Mouse (Mus musculus) spleen, adult 12 weeks (tissue): ENCODE results near the gene Arhgap19.

Experiments
- DNase-seq: peaks from one replicate; pipeline ENCODE4 v3.0.0; 2022; ENCODE audit warnings: low spot score

The Arhgap19 gene

DNA sequence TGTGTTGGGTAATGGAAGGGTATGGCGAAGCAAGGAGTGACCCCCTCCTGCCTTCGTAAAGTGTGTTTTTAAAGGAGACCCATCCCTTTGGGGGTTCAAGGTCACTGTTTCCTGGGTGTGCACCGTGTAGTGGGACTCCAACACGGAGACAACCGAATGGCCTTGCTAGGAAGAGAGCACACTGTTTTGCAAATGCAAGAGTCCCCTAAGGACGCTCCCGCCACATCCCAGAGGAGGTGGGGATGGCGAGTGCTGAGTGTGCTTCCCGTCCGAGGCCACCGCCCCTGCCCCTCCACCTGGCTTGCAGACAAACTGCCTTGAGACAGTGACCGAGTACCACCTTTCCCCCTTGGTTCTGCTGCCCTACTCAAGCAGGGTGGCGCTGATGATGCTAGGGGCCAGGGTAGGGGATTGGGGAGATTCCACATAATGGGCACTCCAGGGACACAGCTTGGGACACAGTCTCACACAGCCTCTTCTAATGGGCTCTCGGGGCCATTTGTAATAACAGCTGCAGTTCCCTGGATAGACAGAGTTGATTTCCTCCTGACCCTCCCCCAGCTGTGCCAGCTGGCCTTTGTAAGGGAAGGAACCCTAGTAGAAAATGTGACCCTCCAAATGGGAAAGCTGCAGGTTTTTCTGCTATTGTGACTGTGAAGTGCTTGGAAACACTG is 30.0 kb upstream of the Arhgap19 start:
- DNase-seq, result no peak

DNA sequence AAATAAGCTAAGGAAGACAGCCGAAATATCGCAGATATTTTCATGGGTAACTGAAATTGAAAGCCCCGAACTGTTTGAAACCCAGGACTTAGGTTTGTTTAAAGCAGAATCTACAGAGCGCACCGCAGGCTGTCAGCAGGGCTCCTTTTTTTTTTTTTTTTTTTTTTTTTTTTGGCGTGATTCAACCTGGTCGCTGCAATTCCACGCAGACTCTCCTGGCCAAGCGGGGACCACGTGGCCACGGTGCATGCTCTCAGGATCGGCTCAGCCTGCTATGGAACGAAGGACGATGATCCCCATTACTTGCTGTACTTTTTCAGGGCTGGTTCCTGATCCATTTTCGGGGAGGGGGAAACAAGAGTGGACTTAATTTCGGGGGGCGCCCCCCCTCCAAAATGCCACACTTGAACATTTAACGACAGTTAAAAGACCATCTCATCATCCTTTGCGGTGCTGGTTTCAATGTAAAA is 29.3 kb upstream of the Arhgap19 start:
- no peak for DNase-seq

- peak; percentile 48 for DNase-seq
These were observed 28.5 kb upstream of the Arhgap19 start for GRCm38 (mm10) chr19:41830106-41831031.

DNA sequence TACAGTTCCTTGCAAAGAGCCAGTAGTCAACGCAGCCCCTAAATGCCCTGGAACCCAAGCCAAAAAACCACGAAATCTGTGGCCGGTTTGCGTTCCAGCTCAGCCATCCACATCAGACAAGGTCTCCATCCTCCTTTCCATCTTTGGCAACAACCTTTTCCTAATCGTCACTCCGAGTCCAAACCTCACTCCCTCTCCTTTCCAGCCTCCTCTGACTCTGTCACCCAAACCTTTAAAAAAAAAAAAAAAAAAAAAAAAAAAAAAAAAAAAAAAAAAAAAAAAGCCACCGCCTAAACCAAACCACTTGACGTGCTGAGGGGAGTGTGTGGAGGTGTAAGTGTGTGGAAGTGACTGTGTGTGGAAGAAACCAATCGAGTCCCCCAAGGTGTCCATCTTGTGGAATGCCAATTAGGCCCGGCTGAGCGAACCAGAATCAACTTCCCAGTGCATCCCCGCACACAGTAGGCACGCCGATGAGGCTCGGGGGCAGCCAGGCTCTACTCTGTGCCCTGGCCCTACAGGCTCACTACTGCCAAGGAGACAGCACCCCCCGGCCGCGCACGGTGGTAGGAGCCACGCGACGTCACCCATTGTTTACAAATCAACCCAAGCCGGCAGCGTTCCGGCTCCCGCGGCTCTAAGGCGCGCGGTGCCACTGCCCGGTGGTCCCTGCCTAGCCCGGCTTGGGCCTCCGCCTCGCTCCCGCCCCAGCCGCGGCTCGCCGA is 27.7 kb upstream of the Arhgap19 start, which contains the start of gene Frat1:
TSS of gene Frat1 (plus strand) at position 590 of the 725 bp plus-strand sequence.
- peak; percentile 89 for DNase-seq

GRCm38 (mm10) chr19:41828941-41829340 is 27.1 kb upstream of the Arhgap19 start:
- no peak for DNase-seq

DNA sequence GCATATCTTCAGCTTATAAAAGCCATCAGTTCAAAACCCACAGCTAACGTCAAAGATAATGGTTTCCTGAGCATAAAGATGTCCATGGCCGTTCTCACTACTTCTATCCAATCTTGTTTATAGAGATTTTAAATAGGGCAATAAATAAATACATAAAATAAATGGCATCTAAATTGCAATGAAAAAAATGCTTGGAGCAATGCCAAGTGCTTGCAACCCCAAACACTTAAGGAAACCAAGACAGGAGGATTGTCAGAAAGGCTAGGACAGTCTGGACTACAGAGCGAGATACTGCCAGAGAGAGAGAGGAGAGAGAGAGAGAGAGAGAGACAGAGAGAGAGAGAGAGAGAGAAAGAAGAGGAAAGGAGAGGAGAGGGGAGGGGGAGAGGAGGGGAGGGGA is 24.7 kb upstream of the Arhgap19 start:
- DNase-seq, result no peak

DNA sequence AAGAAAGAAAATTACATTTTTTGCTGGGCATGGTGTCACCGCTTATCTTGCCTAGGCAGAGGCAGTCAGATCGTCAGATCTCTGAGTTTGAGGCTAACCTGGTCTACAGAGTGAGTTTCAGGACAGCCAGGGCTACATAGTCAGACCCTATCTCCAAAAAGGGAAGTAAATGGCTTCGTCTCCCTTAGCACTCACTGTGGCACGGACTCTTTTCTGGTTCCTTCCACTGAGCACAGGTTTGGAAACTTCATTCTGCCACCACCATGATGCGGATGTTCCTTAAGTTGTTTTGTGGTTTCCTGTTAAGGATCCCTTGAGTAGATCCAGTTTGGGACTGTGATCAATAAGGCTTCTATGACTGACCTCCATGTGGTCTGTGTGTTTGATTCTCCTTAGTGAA is 23.1 kb upstream of the Arhgap19 start:
- DNase-seq, result no peak

DNA sequence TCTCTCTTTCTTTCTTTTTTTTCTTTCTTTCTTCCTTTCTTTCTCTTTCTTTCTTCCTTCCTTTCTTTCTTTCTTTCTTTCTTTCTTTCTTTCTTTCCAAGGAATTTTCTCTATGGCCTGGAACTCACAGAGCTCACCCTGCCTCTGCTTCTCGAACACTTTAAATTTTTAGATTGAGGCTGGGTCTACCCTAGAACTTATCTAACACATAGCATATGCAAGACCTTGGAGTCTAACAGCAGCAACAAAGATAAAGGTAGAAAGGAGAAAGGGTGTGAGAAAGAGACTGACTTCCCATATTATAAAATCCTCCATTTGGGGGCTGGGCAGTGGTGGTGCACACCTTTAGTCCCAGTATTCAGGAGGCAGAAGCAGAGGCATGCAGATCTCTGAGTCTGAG is 20.7 kb upstream of the Arhgap19 start:
- no peak for DNase-seq

- DNase-seq, result no peak
These were observed 19.6 kb upstream of the Arhgap19 start for GRCm38 (mm10) chr19:41821436-41821835.

DNA sequence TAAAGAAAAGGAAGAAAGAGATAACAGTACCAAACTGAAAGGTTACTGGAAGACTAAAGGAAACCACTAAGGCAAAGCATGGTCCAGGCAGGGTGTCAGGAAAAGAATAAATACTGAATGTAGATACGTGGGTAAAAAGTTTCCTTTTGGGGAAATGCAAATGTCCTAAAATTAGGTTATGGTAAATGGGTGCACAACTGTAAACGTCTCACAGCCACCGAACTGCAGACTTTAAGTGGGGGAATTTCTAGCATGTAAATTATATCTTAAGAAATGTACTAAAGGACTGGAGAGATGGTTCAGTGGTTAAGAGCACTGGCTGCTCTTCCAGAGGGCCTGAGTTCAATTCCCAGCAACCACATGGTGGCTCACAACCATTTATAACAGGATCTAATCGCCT is 16.9 kb upstream of the Arhgap19 start:
- DNase-seq, result no peak

GRCm38 (mm10) chr19:41817325-41817724 is 15.5 kb upstream of the Arhgap19 start:
- no peak for DNase-seq

GRCm38 (mm10) chr19:41816915-41817314 is 15.1 kb upstream of the Arhgap19 start:
- DNase-seq, result no peak

DNA sequence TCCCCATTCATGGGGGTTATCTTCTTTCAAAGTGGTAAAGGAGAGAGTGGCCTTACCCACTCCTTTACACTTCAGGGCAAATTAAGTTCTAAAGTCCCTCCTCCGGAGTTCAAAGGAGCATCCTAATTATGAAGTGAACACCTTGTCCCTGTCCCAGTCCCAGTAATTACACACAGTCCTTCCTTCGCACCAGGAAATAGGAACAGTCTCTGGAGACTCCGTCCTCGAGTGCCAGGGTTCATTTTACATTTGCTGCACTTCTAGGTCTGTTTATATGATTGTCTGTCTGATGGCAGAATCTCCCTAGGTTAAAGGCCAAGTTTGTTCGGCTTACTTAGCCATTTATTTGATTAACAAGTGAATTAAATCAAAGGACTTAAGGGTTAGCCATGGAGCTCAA is 14.6 kb upstream of the Arhgap19 start:
- DNase-seq, result no peak

DNA sequence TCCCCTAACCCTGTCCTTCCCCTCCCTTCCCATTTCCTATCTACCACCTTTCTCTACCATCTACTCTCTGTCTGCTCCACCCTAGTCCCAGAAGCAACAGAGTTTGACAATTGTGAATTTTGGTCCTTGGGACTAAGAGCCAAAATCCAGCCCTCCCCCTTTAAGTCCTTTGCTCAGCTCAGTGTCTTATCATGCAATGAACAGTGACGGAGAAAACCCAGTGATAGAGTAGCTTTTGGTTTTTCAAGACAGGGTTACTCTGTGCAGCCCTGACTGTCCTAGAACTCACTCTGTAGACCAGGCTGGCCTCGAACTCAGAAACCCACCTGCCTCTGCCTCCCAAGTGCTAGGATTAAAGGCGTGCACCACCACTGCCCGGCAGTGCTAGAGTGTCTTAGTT is 11.5 kb upstream of the Arhgap19 start:
- DNase-seq, result no peak

DNA sequence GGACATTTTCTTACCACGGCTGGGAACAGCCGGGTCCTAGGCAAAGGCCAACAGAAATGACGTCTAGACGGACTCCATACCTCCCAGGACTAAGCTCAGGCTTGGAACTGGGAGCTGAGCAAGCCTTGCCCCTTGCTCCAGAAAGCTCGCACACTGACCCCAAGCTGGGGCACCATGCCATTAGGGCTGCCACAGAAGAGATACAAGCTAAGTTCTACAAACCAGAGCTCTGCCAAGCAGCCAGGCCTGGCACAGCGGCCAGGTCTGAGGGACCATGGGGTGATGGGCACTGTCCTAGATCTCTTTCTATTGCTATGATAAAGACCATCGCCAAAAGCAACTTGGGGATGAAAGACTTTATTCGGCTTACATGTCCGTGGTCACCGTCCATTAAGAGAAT is 10.7 kb upstream of the Arhgap19 start:
- DNase-seq, result no peak

DNA sequence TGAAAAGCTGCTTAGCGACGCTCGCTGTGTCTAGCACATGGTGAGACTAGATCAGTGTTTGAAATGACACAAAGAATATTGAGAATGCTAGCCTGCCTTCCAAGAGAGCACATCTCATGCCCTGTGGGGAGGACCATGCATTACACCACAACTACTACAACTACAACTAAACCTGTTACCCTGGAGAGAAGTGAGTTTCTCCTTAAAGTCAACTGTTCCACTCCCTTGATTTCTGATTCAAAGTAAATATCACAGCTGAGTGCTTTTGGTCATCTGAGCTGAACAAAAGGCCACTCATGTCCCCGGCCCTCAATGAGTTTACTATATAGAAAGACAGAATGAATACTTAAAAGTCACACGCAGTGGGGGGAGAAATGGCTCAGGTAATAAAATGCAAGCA is 8.2 kb upstream of the Arhgap19 start:
- no peak for DNase-seq

- DNase-seq, result no peak
These were observed 6.3 kb upstream of the Arhgap19 start for GRCm38 (mm10) chr19:41808104-41808634.

DNA sequence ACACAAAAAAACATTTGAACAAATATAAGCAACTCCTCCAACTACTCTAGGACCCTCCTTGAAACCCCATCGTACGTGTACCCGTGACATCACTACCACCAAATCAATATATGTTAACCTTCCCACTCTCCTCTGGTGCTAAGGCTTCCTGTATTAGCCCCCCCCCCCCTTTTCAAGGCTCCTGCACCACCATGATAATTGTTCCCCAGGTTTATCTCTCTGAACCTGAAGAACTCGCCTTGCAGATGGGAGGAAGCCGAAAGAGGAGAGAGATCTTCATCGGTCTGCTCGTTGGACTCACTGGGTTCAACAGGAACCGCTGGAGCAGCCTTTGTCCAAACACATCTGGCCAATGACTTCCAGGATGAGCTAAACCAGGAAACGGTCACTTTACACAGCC is 5.7 kb upstream of the Arhgap19 start:
- DNase-seq, result no peak

GRCm38 (mm10) chr19:41805831-41806230 is 4.0 kb upstream of the Arhgap19 start:
- no peak for DNase-seq

DNA sequence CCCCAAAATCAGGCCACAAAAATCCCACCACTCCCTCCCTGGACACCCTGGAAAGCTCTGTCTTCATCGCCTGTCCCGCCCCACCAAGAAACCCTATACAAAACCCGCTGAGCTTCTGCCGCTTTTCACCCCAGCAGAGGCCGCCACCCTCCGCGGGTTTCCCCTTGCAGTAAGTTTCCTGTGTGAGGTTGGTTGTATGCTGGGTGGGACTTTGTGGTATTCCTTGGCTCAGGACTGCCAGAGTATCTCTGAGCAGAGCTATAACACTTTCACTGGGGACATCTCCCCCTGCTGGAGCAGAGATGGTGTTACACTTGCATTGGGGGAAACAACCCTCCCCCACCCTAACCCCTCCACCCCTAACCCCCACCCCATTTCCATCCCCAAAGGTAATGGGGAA is 1.5 kb upstream of the Arhgap19 start:
- peak; percentile 36 for DNase-seq

DNA sequence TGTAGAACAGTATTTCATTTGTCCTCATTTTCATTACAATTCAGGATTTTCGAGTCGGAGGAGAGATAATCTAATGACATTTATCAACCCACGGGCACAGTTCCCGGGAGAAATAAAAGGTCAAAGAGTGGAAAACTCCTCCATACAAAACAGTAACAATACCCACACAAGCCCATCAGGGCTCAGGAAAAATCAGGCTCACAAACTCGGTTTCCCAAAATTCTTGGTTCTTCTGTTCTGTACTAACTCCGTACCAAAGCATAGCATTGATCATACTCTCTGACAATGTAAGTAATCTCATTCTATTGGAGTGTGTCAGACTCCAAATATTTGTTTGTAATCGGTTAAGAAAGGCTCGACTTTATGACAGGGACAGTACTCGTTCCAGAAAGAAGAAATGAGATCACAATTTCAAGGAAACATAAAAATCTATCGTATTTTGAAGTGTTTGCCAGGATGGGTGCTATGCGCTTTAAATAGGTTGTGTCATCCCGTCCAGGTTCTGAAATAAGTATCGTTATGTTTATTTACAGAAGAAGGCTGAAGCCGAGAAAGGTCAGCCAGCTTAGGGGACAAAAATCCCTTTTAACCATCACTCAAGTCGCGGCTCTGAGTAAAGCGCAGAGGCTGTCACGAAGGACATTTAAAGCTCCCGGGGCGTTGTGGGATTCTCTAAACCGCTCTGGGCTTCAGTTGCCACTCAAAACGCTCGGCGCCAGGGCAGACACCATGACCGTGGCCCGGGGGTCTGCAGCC is 683 bp downstream of the Arhgap19 start:
- DNase-seq, result no peak

DNA sequence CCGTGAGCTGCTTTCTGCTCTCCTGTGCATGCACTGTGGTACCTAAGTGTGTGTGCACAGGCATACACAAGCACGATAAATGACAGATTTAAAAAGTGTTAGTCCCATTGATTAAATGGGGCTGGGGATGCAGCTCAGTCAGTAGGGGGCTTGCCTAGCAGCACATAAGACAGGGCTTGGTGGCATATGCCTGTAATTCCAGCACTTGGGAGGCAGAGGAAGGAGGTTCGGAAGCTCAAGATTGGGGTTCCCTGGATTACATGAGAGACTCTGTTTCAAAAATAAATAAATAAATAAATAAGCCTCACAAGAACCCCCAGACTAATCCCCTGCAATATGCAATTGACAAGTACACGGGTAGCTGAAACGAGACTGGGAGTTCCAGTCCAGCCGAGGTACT is 1.4 kb downstream of the Arhgap19 start:
- DNase-seq, result no peak
